Mouse (Mus musculus) midbrain, embryonic 13.5 days (tissue): Measurements from ENCODE around the gene Zfp780b. TPM values are rescaled to one million over a fixed set of nuclear protein-coding genes. Genes with fewer than 3 reads are reported as not detected.
A peak's percentile ranks its signal among the peaks of the same experiment; 100 is the strongest.
"Not testable (repeated sequence)": the region's sequence is repeated elsewhere in the genome, so short reads cannot be mapped to it uniquely, and the experiment has no call there.

Experiments
- ATAC-seq: fragments of 200-750 bp; cut with Nextera tagmentation; 2 replicates; pipeline ENCODE4 v1.8.0; 2017; ENCODE audit warnings: mild to moderate bottlenecking, moderate TSS enrichment, moderate library complexity
- H3K27ac ChIP-seq: fragments of 300-500 bp; sonication (generic); 2 replicates; pipeline ENCODE4 v1.5.1; 2015; ENCODE audit warnings: inconsistent platforms, mild to moderate bottlenecking, moderate library complexity
- H3K27me3 ChIP-seq: fragments of 300-500 bp; sonication (generic); 2 replicates; pipeline ENCODE4 v1.6.1; 2015; ENCODE audit warnings: mild to moderate bottlenecking, inconsistent platforms
- H3K36me3 ChIP-seq: fragments of 300-500 bp; sonication (generic); 2 replicates; pipeline ENCODE4 v1.6.1; 2015; ENCODE audit warnings: mild to moderate bottlenecking, inconsistent platforms
- H3K4me1 ChIP-seq: fragments of 300-500 bp; sonication (generic); replicated peaks from 2 replicates; pipeline ENCODE4 v1.6.1; 2015; ENCODE audit warnings: inconsistent platforms
- H3K4me2 ChIP-seq: fragments of 300-500 bp; sonication (generic); replicated peaks from 2 replicates; pipeline ENCODE4 v1.6.1; 2015; ENCODE audit warnings: moderate library complexity, mild to moderate bottlenecking, inconsistent platforms
- H3K4me3 ChIP-seq: fragments of 300-500 bp; sonication (generic); replicated peaks from 2 replicates; pipeline ENCODE4 v1.5.1; 2015; ENCODE audit warnings: mild to moderate bottlenecking, inconsistent platforms
- H3K9ac ChIP-seq: fragments of 300-500 bp; sonication (generic); replicated peaks from 2 replicates; pipeline ENCODE4 v1.6.1; 2015; ENCODE audit warnings: mild to moderate bottlenecking, inconsistent platforms
- H3K9me3 ChIP-seq: fragments of 300-500 bp; sonication (generic); 2 replicates; pipeline ENCODE4 v1.6.1; 2016; ENCODE audit warnings: mild to moderate bottlenecking, inconsistent platforms
- WGBS: fragments of 180-500 bp; shearing (Covaris S2); methylation state at CpG from one replicate; pipeline ENCODE4 v1.1.7; 2015; 5-methylcytosine and 5-hydroxymethylcytosine counted together
- polyA plus RNA-seq: library from polyadenylated mRNA; unstranded; fragments of >200 nt; fragmentation: Nextera tagmentation; extraction: Ambion mirVana; gene quantifications from 2 replicates; pipeline ENCODE4 v1.2.1, GENCODE M21; 2015

Zfp780b gene
- 34.2 and 35.1 TPM in 2 replicates for polyA plus RNA-seq

GRCm38 (mm10) chr7:27978683-27979528 lies at the start of gene Zfp780b:
Gene Zfp780b, minus strand, starts transcription at chr7:27979171.
- Histone ChIP-seq H3K4me1 (peaks cover 21% of the 10 kb centered on the region), H3K36me3 (peaks cover 10% of the 10 kb centered on the region; the same call in 1 of the 2 replicates), H3K9ac (peak within 1 kb of the TSS; percentile 94), H3K9me3 (peaks cover 16% of the 10 kb centered on the region; the same call in 1 of the 2 replicates), H3K27ac (peak within 1 kb of the TSS; percentile 72), H3K4me3 (peak within 1 kb of the TSS; percentile 93), H3K4me2 (peak within 1 kb of the TSS; percentile 93), H3K27me3 (no peaks in the 10 kb centered on the region)
- whole genome bisulfite sequencing: under 1% methylated on average over 29 of the region's 29 CpGs
- ATAC-seq: peak; percentile 88

- Histone ChIP-seq H3K9me3 (0 out of 2 replicates have a peak, but pooled peaks cover 2% of the 10 kb centered on the region), H3K27me3 (0 out of 2 replicates have a peak, but pooled peaks cover 5% of the 10 kb centered on the region), H3K9ac (peak overlapping the region; percentile 86), H3K4me3 (peak overlapping the region; percentile 71), H3K27ac (peak overlapping the region; percentile 74; the same call in 1 of the 2 replicates), H3K4me1 (peaks cover 12% of the 10 kb centered on the region), H3K4me2 (peak overlapping the region; percentile 84), H3K36me3 (0 out of 2 replicates have a peak, but pooled peaks cover 10% of the 10 kb centered on the region)
- WGBS: 24% methylated on average over 7 of the region's 7 CpGs
- ATAC-seq: peak; percentile 37
These were observed 35.5 kb upstream of the Zfp780b start for GRCm38 (mm10) chr7:28014445-28014810.

- H3K36me3 ChIP-seq: peaks cover 16% of the 10 kb centered on the region
- WGBS: under 1% methylated on average over 47 of the region's 47 CpGs
- H3K27me3 ChIP-seq: 0 out of 2 replicates have a peak, but pooled peaks cover 5% of the 10 kb centered on the region
- H3K9me3 ChIP-seq: 0 out of 2 replicates have a peak, but pooled peaks cover 1% of the 10 kb centered on the region
- peak within 1 kb of the TSS; percentile 74 for H3K27ac ChIP-seq
- peaks cover 12% of the 10 kb centered on the region for H3K4me1 ChIP-seq
- peak within 1 kb of the TSS; percentile 86 for H3K9ac ChIP-seq
- ATAC-seq: peak; percentile 97
- H3K4me3 ChIP-seq: peak within 1 kb of the TSS; percentile 71
- H3K4me2 ChIP-seq: peak within 1 kb of the TSS; percentile 84
These were observed 34.8 kb upstream of the Zfp780b start, which contains the start of gene Zfp850 for GRCm38 (mm10) chr7:28013549-28014444. Gene Zfp850, minus strand, starts transcription at chr7:28014115.

- peaks cover 43% of the 10 kb centered on the region for H3K36me3 ChIP-seq
- no peaks in the 10 kb centered on the region for H3K9me3 ChIP-seq
- H3K9ac ChIP-seq: no peak overlapping the region
- 98% methylated on average over 3 of the region's 3 CpGs for WGBS
- H3K27me3 ChIP-seq: no peaks in the 10 kb centered on the region
- no peak overlapping the region for H3K4me3 ChIP-seq
- no peak overlapping the region for H3K27ac ChIP-seq
- H3K4me1 ChIP-seq: peaks cover 12% of the 10 kb centered on the region
- no peak overlapping the region for H3K4me2 ChIP-seq
- no peak for ATAC-seq
These were observed 31.3 kb upstream of the Zfp780b start for GRCm38 (mm10) chr7:28010271-28010670.

GRCm38 (mm10) chr7:27982197-27982596 lies 3.2 kb upstream of the Zfp780b start:
- no peak overlapping the region for H3K4me3 ChIP-seq
- H3K27me3 ChIP-seq: no peaks in the 10 kb centered on the region
- H3K36me3 ChIP-seq: peaks cover 26% of the 10 kb centered on the region
- 85% methylated on average over 2 of the region's 2 CpGs for WGBS
- no peak overlapping the region for H3K9ac ChIP-seq
- no peak overlapping the region for H3K27ac ChIP-seq
- peaks cover 38% of the 10 kb centered on the region for H3K9me3 ChIP-seq
- no peak for ATAC-seq
- H3K4me1 ChIP-seq: peaks cover 20% of the 10 kb centered on the region
- no peak overlapping the region for H3K4me2 ChIP-seq

- ATAC-seq, H3K27me3 ChIP-seq, H3K4me1 ChIP-seq, H3K36me3 ChIP-seq, H3K9ac ChIP-seq, H3K9me3 ChIP-seq, H3K27ac ChIP-seq, H3K4me2 ChIP-seq, H3K4me3 ChIP-seq: not testable (repeated sequence)
- 93% methylated on average over 13 of the region's 13 CpGs for WGBS
These were observed 29.5 kb downstream of the Zfp780b start for GRCm38 (mm10) chr7:27949451-27949850.

GRCm38 (mm10) chr7:27941869-27942268 lies 37.1 kb downstream of the Zfp780b start:
- not testable (repeated sequence) for H3K27me3 ChIP-seq

GRCm38 (mm10) chr7:27933800-27934158 lies 45.2 kb downstream of the Zfp780b start:
- 36% methylated on average over 1 of the region's 9 CpGs for WGBS
- H3K4me3 ChIP-seq, H3K36me3 ChIP-seq, H3K9ac ChIP-seq, ATAC-seq, H3K27ac ChIP-seq, H3K27me3 ChIP-seq, H3K9me3 ChIP-seq, H3K4me1 ChIP-seq: not testable (repeated sequence)
- peak overlapping the region; percentile 37 for H3K4me2 ChIP-seq

More at GRCm38 (mm10) chr7:27941869-27942268, 37.1 kb downstream of the Zfp780b start:
- ATAC-seq, H3K36me3 ChIP-seq, H3K27ac ChIP-seq, H3K9me3 ChIP-seq, H3K9ac ChIP-seq, H3K4me1 ChIP-seq, H3K4me3 ChIP-seq, H3K4me2 ChIP-seq: not testable (repeated sequence)
- 47% methylated on average over 4 of the region's 7 CpGs for WGBS

- H3K36me3 ChIP-seq: no peaks in the 10 kb centered on the region
- H3K4me1 ChIP-seq: peaks cover 10% of the 10 kb centered on the region
- H3K27me3 ChIP-seq: no peaks in the 10 kb centered on the region
- no peak overlapping the region for H3K9ac ChIP-seq
- peak overlapping the region; percentile 37 for H3K4me2 ChIP-seq
- no peaks in the 10 kb centered on the region for H3K9me3 ChIP-seq
- WGBS: 32% methylated on average over 7 of the region's 7 CpGs
- H3K27ac ChIP-seq: no peak overlapping the region
- ATAC-seq: no peak
- no peak overlapping the region for H3K4me3 ChIP-seq
These were observed 45.7 kb downstream of the Zfp780b start for GRCm38 (mm10) chr7:27933050-27933799.

GRCm38 (mm10) chr7:27928818-27929695 lies 49.9 kb downstream of the Zfp780b start, which contains the start of gene Zfp974:
Gene Zfp974, minus strand, starts transcription at chr7:27929460.
- no peaks in the 10 kb centered on the region for H3K9me3 ChIP-seq
- peaks cover 15% of the 10 kb centered on the region for H3K36me3 ChIP-seq
- peak within 1 kb of the TSS; percentile 76 for H3K4me3 ChIP-seq
- 4% methylated on average over 40 of the region's 40 CpGs for WGBS
- peak within 1 kb of the TSS; percentile 90 for H3K4me2 ChIP-seq
- H3K9ac ChIP-seq: peak within 1 kb of the TSS; percentile 84
- ATAC-seq: peak; percentile 91
- peak within 1 kb of the TSS; percentile 69; the same call in 1 of the 2 replicates for H3K27ac ChIP-seq
- H3K4me1 ChIP-seq: peaks cover 13% of the 10 kb centered on the region
- no peaks in the 10 kb centered on the region for H3K27me3 ChIP-seq
